Mouse (Mus musculus) heart, embryonic 11.5 days (tissue): ENCODE results near the gene Gm28778. TPM values are rescaled to one million over a fixed set of nuclear protein-coding genes. Genes with fewer than 3 reads are reported as not detected.
"Not testable (repeated sequence)": the region's sequence is repeated elsewhere in the genome, so short reads cannot be mapped to it uniquely, and the experiment has no call there.

Source experiments
- ATAC-seq: fragments of 200-750 bp; cut with Nextera tagmentation; replicated peaks from 2 replicates; pipeline ENCODE4 v1.8.0; 2017; ENCODE audit warnings: moderate library complexity; ENCODE audit not compliant: insufficient number of reproducible peaks, low FRiP score, low TSS enrichment
- H3K27ac ChIP-seq: fragments of 300-500 bp; sonication (generic); 2 replicates; pipeline ENCODE4 v1.5.1; 2014; ENCODE audit warnings: mild to moderate bottlenecking, low read depth, low read length
- H3K27me3 ChIP-seq: fragments of 300-500 bp; sonication (generic); 2 replicates; pipeline ENCODE4 v1.6.1; 2014; ENCODE audit warnings: mild to moderate bottlenecking, low read length, mixed read lengths; ENCODE audit not compliant: control insufficient read depth, insufficient read depth
- H3K36me3 ChIP-seq: fragments of 300-500 bp; sonication (generic); 2 replicates; pipeline ENCODE4 v1.6.1; 2014; ENCODE audit warnings: mild to moderate bottlenecking, low read length, moderate library complexity, mixed read lengths; ENCODE audit not compliant: control insufficient read depth, insufficient read depth
- H3K4me1 ChIP-seq: fragments of 300-500 bp; sonication (generic); 2 replicates; pipeline ENCODE4 v1.6.1; 2014; ENCODE audit warnings: low read length; ENCODE audit not compliant: control insufficient read depth, insufficient read depth
- H3K4me2 ChIP-seq: fragments of 300-500 bp; sonication (generic); 2 replicates; pipeline ENCODE4 v1.6.1; 2014; ENCODE audit warnings: mild to moderate bottlenecking, moderate library complexity
- H3K4me3 ChIP-seq: fragments of 300-500 bp; sonication (generic); 2 replicates; pipeline ENCODE4 v1.5.1; 2014; ENCODE audit warnings: low read depth, low read length
- H3K9ac ChIP-seq: fragments of 300-500 bp; sonication (generic); 2 replicates; pipeline ENCODE4 v1.6.1; 2014; ENCODE audit warnings: mild to moderate bottlenecking, low read depth, low read length, moderate library complexity
- H3K9me3 ChIP-seq: fragments of 300-500 bp; sonication (generic); replicated peaks from 2 replicates; pipeline ENCODE4 v1.6.1; 2016; ENCODE audit warnings: low read length; ENCODE audit not compliant: control insufficient read depth
- WGBS: fragments of 180-500 bp; shearing (Covaris S2); extraction: QIAGEN DNeasy Blood & Tissue Kit; methylation state at CpG from one replicate; pipeline ENCODE4 v1.1.7; 2014; ENCODE audit not compliant: insufficient replicate concordance; 5-methylcytosine and 5-hydroxymethylcytosine counted together
- polyA plus RNA-seq: library from polyadenylated mRNA; unstranded; fragments of >200 nt; fragmentation: Nextera tagmentation; extraction: Ambion mirVana; gene quantifications from 2 replicates; pipeline ENCODE4 v1.2.1, GENCODE M21; 2014

Gene Gm28778
- polyA plus RNA-seq, 1 experiment from 2014 or later, result not detected

- no peaks in the 10 kb centered on the region for H3K4me1 ChIP-seq
- 93% methylated on average over 4 of the region's 4 CpGs for WGBS
- no peak overlapping the region for H3K9ac ChIP-seq
- H3K36me3 ChIP-seq, result peaks cover 10% of the 10 kb centered on the region
- no peaks in the 10 kb centered on the region for H3K27me3 ChIP-seq
- no peaks in the 10 kb centered on the region for H3K9me3 ChIP-seq
- no peak for ATAC-seq
- H3K27ac ChIP-seq, result no peak overlapping the region
- no peak overlapping the region for H3K4me3 ChIP-seq
- no peak overlapping the region for H3K4me2 ChIP-seq
Observed at GRCm38 (mm10) chr1:53321662-53322344, 24.9 kb downstream of the Gm28778 start.

DNA sequence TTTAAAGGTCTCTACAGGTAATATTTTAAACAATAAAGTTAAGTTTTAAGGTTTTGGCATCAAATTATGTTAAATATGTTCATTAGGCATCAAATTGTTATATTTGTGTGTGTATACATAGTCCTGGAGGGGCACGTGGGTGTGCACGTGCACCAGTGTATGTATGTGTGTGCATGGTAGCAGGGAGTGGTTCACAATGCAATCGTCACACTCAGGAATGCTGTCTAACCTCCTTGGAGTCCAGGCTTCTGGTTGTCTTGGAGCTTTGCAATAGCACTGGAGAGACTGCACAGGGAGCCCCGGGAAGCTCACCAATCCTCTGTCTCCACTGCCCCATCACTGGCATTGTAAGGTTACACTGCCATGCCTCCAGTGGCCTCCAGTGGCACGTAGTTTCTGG, 26.3 kb downstream of the Gm28778 start:
- WGBS, result 86% methylated on average over 5 of the region's 5 CpGs
- H3K9ac ChIP-seq, result no peak overlapping the region
- no peak for ATAC-seq
- H3K27ac ChIP-seq, result no peak overlapping the region
- H3K36me3 ChIP-seq, result peaks cover 6% of the 10 kb centered on the region
- no peaks in the 10 kb centered on the region for H3K4me1 ChIP-seq
- H3K9me3 ChIP-seq, result no peaks in the 10 kb centered on the region
- H3K4me3 ChIP-seq, result no peak overlapping the region
- no peaks in the 10 kb centered on the region for H3K27me3 ChIP-seq
- H3K4me2 ChIP-seq, result no peak overlapping the region

DNA sequence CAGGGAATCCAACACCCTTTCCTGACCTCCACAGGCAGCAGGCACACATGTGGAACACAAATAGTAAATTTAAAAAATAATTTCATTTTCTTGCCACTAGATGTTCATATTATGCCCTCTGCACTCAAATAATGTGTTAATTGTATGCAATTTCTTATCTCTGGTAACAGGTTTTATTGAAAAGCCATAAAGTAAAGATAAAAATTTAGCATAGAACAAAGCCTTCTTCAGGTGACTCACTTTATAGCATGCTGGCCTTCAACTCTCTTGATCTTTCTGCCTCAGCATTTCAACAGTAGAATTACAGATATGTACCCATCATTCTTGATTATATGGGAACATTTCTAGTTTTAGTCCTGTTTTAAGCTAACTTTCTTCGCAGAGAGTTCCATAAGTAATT, 27.4 kb downstream of the Gm28778 start:
- Histone ChIP-seq H3K4me3 (no peak overlapping the region), H3K27me3 (no peaks in the 10 kb centered on the region), H3K4me1 (no peaks in the 10 kb centered on the region), H3K9ac (no peak overlapping the region), H3K4me2 (no peak overlapping the region), H3K27ac (no peak overlapping the region), H3K36me3 (peaks cover 4% of the 10 kb centered on the region; the same call in 1 of the 2 replicates), H3K9me3 (no peaks in the 10 kb centered on the region)
- ATAC-seq, result no peak
- 96% methylated on average over 1 of the region's 1 CpGs for WGBS

- ATAC-seq, result no peak
- 80% methylated on average over 5 of the region's 5 CpGs for WGBS
Observed at GRCm38 (mm10) chr1:53324827-53325494, 28.1 kb downstream of the Gm28778 start.

GRCm38 (mm10) chr1:53333527-53333926, 36.6 kb downstream of the Gm28778 start:
- H3K27ac ChIP-seq, H3K4me3 ChIP-seq, H3K9me3 ChIP-seq, ATAC-seq, H3K9ac ChIP-seq, H3K36me3 ChIP-seq, H3K4me1 ChIP-seq, H3K4me2 ChIP-seq, H3K27me3 ChIP-seq: not testable (repeated sequence)
- 59% methylated on average over 5 of the region's 5 CpGs for WGBS

More at GRCm38 (mm10) chr1:53324827-53325494, 28.1 kb downstream of the Gm28778 start:
- Histone ChIP-seq H3K36me3 (peaks cover 2% of the 10 kb centered on the region; the same call in 1 of the 2 replicates), H3K9me3 (no peaks in the 10 kb centered on the region), H3K4me1 (no peaks in the 10 kb centered on the region), H3K9ac (no peak overlapping the region), H3K27me3 (no peaks in the 10 kb centered on the region), H3K4me2 (no peak overlapping the region), H3K4me3 (no peak overlapping the region), H3K27ac (no peak overlapping the region)

DNA sequence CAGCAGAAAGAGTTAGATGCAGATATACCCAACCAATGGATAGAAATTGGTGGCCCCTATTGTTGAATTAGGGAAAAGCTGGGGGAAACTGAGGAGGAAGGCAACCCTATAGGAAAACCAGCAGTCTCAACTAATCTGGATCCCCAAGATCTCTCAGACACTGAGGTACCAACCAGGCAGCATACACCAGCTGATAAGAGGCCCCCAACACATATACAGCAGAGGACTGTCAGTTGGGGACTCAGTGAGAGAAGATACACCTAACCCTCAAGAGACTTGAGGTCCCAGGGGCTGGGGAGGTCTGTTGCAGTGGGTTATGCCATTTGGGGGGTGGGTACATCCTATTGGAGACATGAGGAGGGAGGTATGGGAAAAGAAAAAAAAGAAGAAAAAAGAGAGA, 38.6 kb downstream of the Gm28778 start:
- ATAC-seq, result no peak
- Histone ChIP-seq H3K4me3 (no peak overlapping the region), H3K27ac (no peak overlapping the region), H3K27me3 (no peaks in the 10 kb centered on the region), H3K9ac (no peak overlapping the region), H3K4me2 (no peak overlapping the region), H3K4me1 (no peaks in the 10 kb centered on the region), H3K36me3 (no peaks in the 10 kb centered on the region), H3K9me3 (no peaks in the 10 kb centered on the region)

DNA sequence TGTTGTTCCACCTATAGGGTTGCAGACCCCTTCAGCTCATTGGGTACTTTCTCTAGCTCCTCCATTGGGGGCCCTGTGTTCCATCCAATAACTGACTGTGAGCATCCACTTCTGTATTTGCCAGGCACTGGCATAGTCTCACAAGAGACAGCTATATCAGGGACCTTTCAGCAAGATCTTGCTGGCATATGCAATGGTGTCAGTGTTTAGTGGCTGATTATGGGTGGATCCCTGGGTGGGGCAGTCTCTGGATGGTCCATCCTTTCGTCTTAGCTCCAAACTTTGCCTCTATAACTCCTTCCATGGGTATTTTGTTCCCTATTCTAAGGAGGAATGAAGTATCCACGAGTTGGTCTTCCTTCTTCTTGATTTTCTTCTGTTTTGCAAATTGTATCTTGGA, 40.5 kb downstream of the Gm28778 start:
- H3K4me3 ChIP-seq, H3K4me2 ChIP-seq, ATAC-seq, H3K4me1 ChIP-seq, H3K27me3 ChIP-seq, H3K27ac ChIP-seq, H3K9me3 ChIP-seq, H3K9ac ChIP-seq: not testable (repeated sequence)
- peaks cover 11% of the 10 kb centered on the region for H3K36me3 ChIP-seq
- WGBS, result 64% methylated on average over 2 of the region's 2 CpGs

GRCm38 (mm10) chr1:53341071-53341470, 44.2 kb downstream of the Gm28778 start:
- Histone ChIP-seq H3K4me2 (no peak overlapping the region), H3K27ac (no peak overlapping the region), H3K4me3 (no peak overlapping the region), H3K36me3 (peaks cover 29% of the 10 kb centered on the region), H3K9me3 (no peaks in the 10 kb centered on the region), H3K9ac (no peak overlapping the region), H3K4me1 (no peaks in the 10 kb centered on the region), H3K27me3 (no peaks in the 10 kb centered on the region)
- WGBS, result 95% methylated on average over 2 of the region's 2 CpGs
- ATAC-seq, result no peak
